Mouse (Mus musculus) liver, embryonic 14.5 days (tissue): ENCODE measurements around the gene Pecr.

ENCODE experiments used
- CTCF ChIP-seq: IDR thresholded peaks from 2 replicates; pipeline ENCODE4 v1.5.1; 2016; ENCODE audit warnings: antibody characterized with exemption, low read depth, control low read depth
- EP300 ChIP-seq: IDR thresholded peaks from 2 replicates; pipeline ENCODE4 v1.6.1; 2016; ENCODE audit warnings: antibody characterized with exemption, low read depth

GRCm38 (mm10) chr1:72290896-72291295 lies 6.8 kb upstream of the Pecr start:
- TF ChIP-seq CTCF (no peak), EP300 (no peak)
